Mouse (Mus musculus): ENCODE data around the gene Clec18a. TPM values are rescaled to one million over a fixed set of nuclear protein-coding genes. Genes with fewer than 3 reads are reported as not detected.

The Clec18a gene
- 0.09 and 0.18 TPM in 2 replicates for polyA plus RNA-seq (2012; rRNA removed; ENCODE audit: low replicate concordance)

DNA sequence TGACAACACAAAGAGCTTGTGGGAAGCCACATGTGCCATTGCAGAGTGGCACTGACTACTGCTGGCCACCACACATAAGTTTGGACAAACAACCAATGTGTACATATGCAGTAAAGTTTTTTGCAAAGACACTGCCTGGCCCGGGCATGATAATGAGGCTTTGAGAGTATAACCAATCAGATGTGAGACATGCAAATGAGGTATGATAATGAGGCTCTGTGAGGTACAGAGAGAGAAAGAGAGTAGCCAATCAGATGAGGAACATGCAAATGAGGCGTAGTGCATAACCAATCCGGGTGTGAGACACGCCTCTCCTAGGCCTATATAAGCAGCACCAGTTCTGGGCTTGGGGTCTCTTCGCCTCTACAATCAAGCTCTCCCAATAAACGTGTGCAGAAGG lies at the start of gene Clec18a:
TSS of gene Clec18a (minus strand) at position 101 of the 400 bp plus-strand sequence.

DNA sequence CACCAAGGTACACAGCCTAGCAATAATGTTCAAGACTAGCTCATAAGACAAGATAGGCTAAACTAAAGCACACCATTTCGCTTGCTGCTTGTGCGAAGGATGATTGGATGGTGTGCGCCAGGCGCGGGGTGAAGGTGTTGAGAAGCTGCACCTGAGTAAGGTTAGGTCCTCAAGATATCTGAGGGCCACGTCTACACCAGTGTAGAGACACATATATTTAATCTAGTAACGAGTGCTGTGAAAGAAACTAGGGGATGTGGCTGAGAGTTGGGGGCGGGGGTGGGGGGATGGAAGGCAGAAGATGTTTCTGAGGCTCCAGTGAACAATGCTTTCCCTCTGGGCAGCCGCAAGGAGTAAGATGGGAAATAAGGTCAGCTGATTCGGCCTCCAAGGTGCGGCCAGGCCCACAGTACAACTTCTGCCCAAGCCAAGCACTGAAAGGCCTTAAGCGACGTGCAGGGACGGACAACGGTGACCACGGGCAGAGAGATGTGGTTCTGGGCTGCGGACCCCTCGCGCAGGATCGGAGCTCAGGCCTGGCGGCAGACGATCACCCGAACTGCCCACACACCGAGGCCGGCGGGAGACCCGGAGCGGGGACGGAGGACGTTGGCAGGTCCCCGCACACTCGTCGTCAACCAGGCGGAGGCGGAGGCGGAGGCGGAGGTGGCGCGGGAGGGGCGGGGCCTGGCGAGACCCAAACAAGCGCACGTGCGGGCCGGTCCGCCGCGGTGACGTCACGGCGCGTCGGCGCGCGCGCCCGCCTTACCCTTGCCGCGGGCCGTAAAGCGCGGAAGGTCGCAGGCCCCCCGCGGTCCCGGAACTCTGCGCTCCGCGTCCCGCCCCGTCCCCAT lies 1.9 kb upstream of the Clec18a start, which contains the start of gene Pdpr:
TSS of gene Pdpr (plus strand) at position 766 of the 854 bp plus-strand sequence.

GRCm38 (mm10) chr8:111056158-111056663 lies 36.0 kb downstream of the Clec18a start, which contains the start of gene Exosc6:
Gene Exosc6, plus strand, starts transcription at chr8:111056339.

DNA sequence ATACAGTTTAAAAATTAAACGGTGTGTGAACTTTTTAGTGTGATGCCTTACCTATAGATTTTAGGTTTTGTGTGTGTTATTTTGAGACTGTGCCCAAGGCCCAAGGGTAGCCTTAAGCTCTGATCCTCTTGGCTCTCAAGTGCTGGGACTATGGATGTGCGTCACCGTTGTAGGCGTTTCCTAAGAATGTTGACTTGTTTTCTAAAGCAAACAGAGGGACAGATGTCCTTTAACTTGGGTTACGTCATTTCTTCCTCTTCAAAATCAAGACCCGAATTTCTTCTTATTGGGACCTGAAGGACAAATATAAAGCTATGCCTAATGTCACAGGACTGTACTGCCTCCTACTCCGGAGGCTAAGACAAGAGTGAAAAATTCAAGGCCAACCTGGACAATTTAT lies 59.3 kb downstream of the Clec18a start, which contains the start of gene Aars:
TSS of gene Aars (plus strand) at position 229 of the 400 bp plus-strand sequence.

GRCm38 (mm10) chr8:111031572-111031971 lies 60.7 kb downstream of the Clec18a start, which contains the start of gene Ddx19b:
Gene Ddx19b, minus strand, starts transcription at chr8:111031751.

Other genes starting within 250 kb of the Clec18a start
- 56.8 and 79.9 TPM in 2 replicates for gene Cog4, start 245.8 kb downstream of the Clec18a start, polyA plus RNA-seq (2012; rRNA removed; ENCODE audit: low replicate concordance)
- gene Sf3b3, start 245.6 kb downstream of the Clec18a start, polyA plus RNA-seq (2012; rRNA removed; ENCODE audit: low replicate concordance), result 27.1 and 72.0 TPM in 2 replicates
- 13.1 and 27.4 TPM in 2 replicates for gene Fuk, start 189.9 kb downstream of the Clec18a start, polyA plus RNA-seq (2012; rRNA removed; ENCODE audit: low replicate concordance)
- 41.5 and 46.8 TPM in 2 replicates for gene St3gal2, start 172.5 kb downstream of the Clec18a start, polyA plus RNA-seq (2012; rRNA removed; ENCODE audit: low replicate concordance)
- 25.6 and 40.0 TPM in 2 replicates for gene Ddx19a, start 94.6 kb downstream of the Clec18a start, polyA plus RNA-seq (2012; rRNA removed; ENCODE audit: low replicate concordance)
- 4.7 and 5.4 TPM in 2 replicates for gene Ddx19b, start 60.7 kb downstream of the Clec18a start, polyA plus RNA-seq (2012; rRNA removed; ENCODE audit: low replicate concordance)
- 33.2 and 50.3 TPM in 2 replicates for gene Aars, start 59.3 kb downstream of the Clec18a start, polyA plus RNA-seq (2012; rRNA removed; ENCODE audit: low replicate concordance)
- gene Exosc6, start 36.1 kb downstream of the Clec18a start, polyA plus RNA-seq (2012; rRNA removed; ENCODE audit: low replicate concordance), result not detected in 2 replicates
- gene Pdpr, start 2.2 kb upstream of the Clec18a start, polyA plus RNA-seq (2012; rRNA removed; ENCODE audit: low replicate concordance), result 19.5 and 27.0 TPM in 2 replicates
- 40.9 and 60.5 TPM in 2 replicates for gene Glg1, start 166.8 kb upstream of the Clec18a start, polyA plus RNA-seq (2012; rRNA removed; ENCODE audit: low replicate concordance)
- gene Rfwd3, start 207.8 kb upstream of the Clec18a start, polyA plus RNA-seq (2012; rRNA removed; ENCODE audit: low replicate concordance), result 10.7 and 22.7 TPM in 2 replicates
- 3.1 and 4.5 TPM in 2 replicates for gene Mlkl, start 245.8 kb upstream of the Clec18a start, polyA plus RNA-seq (2012; rRNA removed; ENCODE audit: low replicate concordance)

Data from subcutaneous adipose tissue, adult 2 months (tissue).